Mouse (Mus musculus) megakaryocyte-erythroid progenitor cell, adult 5-6 weeks (primary cell): ENCODE measurements around the gene Cybrd1. TPM values are rescaled to one million over a fixed set of nuclear protein-coding genes. Genes with fewer than 3 reads are reported as not detected.
A peak's percentile ranks its signal among the peaks of the same experiment; 100 is the strongest.

Experiments used
- ATAC-seq: replicated peaks from 2 replicates; pipeline ENCODE4 v1.8.0; 2016; ENCODE audit warnings: mild to moderate bottlenecking, inconsistent platforms; ENCODE audit not compliant: severe bottlenecking, poor library complexity, low FRiP score, low TSS enrichment
- total RNA-seq, 2 experiments: library from RNA; stranded (forward) in 1 of 2; stranded (reverse) in 1 of 2; fragments of 200-1000, 215-1000 nt in 1 of 2; fragments of >200 nt in 1 of 2; fragmentation: Nextera tagmentation in 1 of 2; gene quantifications; 2 replicates each; pipeline ENCODE4 v1.2.3; 2014 to 2017

The Cybrd1 gene
- total RNA-seq (2014; fragmentation: Nextera tagmentation) = 0.42 TPM in 1 of 2 replicates, not detected in the other
- 0.23 and 0.42 TPM in 2 replicates for total RNA-seq (2017)

DNA sequence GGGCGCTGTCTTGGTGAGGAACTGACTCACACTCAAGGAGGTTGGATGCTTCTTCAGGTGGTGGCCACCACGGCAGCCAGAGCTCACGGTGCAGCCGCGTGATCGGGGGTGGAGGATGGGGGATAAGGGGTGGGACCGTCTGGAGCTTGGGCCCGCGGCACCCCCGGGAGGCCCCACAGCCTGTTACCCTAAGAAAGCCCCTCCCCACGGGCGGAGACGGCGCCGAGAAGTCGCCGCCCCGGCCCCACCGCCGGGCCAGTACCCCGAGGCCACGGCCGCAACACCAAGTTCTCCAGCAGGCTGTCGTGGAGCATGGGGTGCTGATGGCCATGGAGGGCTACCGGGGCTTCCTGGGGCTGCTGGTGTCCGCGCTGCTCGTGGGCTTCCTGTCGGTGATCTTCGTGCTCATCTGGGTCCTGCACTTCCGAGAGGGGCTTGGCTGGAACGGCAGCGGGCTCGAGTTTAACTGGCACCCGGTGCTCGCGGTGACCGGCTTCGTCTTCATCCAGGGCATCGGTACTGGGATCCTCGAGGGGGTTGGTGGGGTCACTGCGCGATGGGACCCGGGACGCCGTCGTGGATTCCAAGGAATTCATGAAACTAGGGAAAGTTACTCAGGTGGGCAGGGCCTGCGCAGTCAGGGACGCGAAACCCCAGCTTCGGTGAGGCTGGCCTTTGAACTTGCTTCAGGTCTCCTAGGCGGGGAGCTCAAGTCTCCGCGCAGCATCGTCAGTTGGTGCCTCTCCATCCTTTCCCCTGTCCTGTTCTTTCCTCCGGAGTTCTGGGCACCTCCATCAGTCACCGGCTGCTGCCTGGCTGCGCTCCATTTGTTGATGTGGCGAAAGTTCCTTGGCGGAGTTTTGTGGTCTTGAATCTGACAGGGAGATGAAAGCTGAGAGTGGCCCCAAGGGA is at the start of gene Cybrd1:
Gene Cybrd1 (plus strand): TSS at position 127 of the 912 bp plus-strand sequence.
- ATAC-seq = peak; percentile 70

DNA sequence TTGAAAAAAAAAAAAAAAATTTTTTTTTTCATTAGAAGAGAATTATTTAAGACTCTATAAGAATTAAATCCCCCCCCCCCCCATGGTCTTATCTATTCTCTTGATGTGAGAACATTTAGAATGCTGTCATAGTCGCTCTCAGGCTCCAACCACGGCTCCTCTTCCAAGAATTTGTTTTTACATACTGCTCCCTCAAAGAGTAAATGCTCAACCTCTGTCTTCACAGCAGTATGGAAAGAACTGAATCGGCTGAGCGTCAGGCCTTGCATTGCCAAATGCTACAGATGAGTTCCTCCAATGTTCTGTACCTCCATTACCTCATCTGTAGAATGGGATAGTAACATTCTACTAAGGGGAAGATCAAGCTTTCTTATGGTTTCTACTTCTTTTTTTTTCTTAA is 46.1 kb upstream of the Cybrd1 start:
- ATAC-seq = no peak

DNA sequence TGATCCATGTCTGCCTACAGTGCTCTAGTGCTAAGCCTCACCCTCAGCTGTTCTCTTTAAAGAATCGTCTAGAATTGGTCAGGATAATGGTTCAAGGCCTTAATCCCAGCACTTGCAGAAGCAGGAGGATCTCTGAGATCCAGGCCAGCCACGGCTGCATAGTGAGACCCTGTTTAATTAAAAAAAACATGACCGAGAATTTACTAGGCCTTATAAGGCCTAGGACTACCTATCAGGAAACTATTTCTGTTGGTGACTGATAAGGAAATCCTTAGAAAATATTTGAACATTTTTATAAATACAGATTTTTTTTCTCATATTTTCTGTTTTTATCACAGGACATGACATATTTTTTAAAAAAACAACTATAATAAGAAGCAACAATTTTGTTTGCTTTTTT is 44.4 kb upstream of the Cybrd1 start:
- no peak for ATAC-seq

DNA sequence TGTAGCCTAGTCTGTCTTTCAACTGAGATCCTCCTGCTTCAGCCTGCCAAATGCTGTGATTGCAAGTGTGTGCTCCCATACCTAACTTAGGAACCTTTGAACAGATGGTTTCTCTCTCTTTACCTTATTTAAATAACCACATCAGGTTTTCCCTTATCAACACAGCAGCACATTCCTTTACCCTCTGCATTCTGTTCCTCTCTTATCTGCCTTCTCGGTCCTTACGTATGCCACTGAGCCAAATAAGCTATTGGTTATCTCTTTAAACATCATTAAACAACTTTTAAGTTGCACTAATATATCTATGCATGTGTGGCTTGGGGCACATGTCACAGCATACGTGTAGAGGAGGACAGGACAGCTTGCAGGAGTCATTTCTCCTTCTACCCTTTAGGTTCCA is 43.9 kb upstream of the Cybrd1 start:
- ATAC-seq = peak; percentile 99

DNA sequence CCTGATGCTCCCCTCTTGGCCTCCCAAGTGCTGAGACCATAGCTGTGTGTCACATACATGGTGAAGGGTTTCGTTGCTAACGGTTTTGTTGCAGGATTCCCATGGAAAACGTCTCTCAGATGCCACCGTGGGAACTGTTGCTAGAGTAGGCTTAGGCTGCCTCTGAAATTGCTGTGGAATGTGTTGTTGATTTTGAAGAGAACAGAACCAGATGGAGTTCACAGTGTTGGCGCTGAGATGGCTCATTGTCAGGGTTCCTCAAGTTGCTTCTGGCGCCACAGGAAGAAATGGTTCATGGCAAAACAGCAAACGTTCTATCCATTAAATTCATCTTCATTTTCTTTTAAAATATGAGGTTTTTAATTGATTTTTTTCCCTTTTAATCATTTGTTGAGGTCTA is 35.3 kb upstream of the Cybrd1 start:
- ATAC-seq = no peak

DNA sequence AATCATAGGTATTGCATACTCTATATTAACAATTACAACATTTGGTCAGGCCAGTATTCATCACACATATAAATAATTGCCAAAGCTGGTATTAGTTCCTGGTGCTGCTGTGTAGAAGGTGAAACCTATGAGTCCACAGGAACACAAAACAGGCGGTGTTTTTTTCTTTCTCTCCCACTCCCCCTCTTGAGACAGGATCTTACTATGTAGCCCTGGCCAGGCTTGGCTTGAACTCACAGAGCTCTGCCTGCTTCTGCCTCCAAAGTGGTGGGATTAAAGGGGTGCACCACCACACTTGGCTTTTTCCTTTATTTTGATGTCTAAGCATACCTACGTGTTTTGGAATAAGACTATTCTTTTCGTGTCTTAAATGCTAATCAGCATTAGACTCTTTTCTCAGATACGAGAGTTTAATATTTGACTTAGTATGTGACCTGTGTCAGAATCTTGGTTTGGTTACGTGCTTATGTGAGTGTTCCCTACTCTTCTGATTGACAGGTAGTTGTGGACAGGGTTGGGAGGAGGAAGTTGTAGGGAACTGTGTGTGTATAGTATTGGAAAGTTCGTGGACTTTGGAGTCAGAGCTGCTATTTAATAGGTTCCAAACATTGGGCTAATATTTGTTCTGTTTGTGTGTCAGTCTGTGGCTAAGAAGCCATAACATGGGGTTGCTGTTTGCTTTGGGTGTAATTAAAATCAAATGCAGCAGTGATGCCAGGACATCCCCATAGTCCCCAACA is 34.1 kb upstream of the Cybrd1 start:
- no peak for ATAC-seq

DNA sequence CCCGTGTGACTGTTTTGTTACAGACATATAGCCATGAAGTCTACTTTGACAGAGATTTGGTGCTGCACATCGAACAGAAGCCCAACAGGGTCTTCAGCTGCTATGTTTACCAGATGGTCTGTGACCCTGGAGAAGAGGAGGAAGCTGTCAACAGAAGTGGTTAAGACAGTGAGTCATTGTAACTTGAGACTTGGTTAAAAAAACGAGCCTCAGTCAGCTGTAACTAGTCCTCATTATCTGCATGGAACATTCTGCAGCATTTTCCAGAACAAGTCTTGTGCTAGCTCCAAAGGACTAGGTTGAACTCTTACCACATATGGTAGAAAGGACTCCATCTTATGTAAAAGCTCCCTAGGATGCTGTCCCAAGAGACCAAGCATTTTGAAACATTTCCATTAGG is 28.0 kb upstream of the Cybrd1 start:
- ATAC-seq = no peak

DNA sequence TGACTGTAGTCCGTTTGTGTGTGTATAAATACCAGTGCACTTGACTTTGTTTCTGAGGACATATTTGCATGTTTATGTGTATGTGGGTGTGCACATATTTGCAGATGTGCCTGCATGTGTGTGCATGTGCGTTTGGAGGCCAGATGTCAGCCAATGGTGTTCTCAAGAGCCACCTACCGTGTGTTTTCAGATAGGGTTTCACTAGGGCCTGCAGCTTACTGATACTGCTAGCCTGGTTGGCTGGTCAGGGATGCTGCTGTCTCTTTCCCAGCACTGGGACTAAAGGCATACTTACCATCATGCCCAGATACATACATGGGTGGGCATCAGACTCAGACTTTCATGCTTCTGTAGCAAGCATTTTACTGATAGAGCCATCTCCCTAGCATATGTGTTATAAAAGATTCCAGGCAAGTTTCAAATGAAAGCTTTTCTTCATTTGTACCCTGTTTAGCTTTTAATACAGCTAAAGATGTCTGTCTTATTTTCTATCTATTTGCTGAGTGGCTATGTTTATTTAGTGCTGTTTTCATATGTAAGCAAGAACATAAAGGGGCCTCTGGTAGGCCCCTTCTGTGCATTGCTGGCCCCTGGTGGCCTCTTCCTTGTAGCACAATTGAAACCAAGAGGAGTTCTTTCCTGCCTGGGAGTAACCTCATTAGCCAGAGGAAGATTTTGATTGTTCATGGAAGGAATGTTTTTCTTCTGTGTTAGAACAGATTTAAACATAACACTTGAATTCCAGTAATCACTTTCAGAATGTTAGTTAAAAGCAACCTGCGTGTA is 26.9 kb upstream of the Cybrd1 start:
- peak; percentile 91 for ATAC-seq

DNA sequence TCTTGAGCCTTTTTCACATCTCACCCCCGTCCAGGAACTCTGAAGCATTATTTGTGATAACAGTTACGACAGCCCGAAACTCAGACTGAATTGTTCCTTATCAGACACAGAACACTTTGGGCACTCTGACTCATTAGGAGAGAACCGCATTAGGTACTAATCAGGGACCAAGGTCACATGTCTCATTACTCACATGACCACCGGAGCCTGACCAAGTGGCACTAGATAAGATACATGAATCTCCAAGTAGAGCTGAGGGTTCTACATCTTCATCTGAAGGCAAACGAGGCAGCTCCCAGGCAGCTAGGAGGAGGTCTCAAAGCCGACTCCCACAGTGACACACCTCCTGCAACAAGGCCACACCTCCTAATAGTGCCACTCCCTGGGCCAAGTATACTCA is 21.6 kb upstream of the Cybrd1 start:
- ATAC-seq = peak; percentile 95

DNA sequence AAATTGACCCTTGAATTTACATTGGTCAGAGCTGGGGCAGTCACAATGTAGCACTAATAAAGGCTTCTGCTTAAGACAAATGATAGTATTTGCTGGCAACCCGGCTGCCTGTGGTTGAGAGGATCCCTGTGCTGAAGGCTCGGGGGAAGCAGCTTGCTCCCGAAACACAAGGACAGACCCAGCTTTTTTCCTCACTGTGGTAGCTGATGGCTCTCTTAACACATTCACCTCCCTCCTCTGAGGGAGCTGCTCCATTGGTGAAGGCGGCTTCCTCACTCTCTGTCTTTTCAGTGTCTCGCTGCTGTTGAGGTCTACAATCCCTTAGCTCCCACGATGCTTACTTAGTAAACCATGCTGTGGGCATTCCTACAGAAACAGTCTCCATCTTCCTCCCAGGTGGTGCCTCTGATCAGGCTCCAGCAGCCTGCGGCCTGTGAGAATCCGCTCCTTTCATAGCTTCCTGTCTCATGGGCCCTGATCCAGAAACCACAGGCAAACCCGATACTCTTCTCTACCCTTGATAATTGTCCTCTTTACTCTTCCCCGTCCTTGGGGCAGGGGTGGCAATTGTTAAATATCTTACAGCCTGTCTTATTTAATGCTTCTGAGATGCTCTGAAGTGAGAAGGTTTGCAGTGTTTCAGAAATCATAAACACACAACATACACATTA is 15.0 kb upstream of the Cybrd1 start:
- ATAC-seq = 0 out of 2 replicates have a peak, but pooled peaks have one; percentile 13

DNA sequence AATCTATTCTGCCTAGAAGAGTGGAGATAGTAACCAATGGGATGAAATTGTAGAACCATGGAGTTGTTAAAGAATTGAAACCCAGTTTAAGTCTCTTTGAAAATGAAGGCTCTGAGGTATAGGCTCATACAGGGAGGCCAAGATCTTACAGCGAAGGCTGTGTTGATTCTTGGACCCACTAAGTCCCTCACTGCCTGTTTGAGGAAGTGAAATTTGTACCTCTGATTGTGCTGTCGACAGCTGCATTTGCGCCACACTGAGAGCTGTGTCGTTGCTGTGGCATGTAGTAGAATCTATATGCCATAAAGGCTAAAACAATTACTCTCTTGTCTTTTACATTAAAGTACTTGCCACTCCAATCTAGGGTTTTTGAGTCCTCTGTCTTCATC is 14.4 kb upstream of the Cybrd1 start:
- ATAC-seq = no peak

DNA sequence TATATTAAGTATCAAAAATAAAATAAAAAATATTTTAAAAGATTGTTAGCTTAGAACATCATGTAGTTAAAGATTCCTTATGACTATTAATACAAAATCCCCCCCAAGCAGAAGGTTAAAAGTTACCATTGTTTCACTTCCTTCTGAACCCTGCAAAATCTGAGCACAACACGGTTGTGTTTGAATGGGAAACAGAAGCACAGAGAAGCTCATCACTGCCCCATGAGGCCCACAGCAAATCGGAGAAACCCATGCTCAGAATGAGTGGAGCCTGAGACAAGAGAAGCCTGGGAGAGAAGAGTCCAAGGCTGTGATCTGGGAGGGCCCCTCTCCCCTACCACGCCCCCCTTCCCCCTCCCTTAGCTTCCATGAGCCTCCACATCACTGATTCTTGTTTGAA is 13.0 kb upstream of the Cybrd1 start:
- no peak for ATAC-seq

DNA sequence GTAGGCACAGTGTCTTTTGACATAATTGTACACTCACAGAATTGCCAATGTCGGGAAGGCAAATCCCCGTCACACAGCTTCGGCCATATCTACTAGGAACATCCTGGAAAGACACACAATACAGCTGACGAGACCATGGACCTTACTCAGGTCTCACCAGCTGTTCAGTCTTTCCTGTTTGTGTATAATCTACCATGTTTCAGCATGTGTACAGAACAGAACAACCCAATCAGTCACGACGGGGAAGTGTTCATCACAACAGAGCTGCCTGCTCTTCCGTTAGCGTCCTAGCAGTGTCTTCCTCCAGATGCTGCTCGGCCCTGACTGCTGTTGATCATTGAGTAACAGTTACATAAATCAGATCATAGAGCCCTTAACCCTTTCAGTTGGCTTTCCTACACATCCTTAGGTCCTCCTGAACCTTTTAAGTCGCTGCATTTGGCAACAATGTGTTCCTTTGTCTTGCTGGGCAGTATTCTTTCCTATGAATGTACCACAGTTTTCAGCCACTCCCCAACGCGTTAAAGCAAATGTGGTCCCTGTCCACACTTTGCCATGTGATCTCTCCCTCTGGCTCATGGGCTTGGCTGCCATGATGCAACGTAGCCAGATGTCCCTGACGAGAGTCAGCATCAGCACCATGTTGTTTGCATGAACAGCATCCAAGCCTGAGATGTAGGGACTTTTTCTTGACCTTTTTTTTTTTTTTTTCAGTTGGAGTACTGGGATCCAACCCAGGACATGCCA is 12.1 kb upstream of the Cybrd1 start:
- ATAC-seq = no peak

DNA sequence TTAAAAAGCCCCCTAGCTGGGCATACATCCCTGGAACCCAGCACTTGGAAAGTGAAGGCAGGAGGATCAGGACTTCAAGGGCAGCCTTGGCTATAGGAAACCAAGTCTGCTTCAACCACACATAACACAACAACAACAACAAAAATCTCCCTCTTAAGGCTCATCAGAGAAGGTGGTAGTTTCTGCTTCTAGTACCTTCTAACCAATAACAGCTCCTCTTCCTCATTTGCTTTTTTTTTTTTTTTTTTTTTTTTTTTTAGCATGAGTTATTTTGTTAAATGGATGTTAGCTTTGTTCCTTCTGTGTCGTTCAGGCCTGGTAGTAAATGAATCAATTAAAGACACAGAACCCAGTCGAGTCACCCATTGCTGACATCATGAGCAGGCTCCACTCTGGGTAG is 10.5 kb upstream of the Cybrd1 start:
- no peak for ATAC-seq

DNA sequence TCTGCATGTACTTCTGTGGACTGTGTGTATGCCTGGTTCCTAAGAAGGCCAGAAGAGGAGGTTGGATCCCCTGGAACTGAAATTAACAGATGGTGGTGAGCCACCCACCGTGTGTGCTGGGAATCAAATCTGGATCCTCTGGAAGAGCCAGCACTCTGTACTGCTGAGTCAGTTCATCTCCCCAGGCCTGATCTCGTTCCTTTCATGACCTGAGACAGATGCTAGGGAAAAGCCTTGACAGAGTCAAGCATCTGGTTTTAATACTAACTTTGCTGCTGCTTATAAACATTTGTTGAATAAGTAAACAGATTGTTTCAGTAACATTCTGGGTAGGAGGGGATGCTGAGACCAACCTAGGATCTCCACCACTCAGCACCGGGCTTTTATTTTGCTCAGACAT is 9.2 kb upstream of the Cybrd1 start:
- no peak for ATAC-seq

DNA sequence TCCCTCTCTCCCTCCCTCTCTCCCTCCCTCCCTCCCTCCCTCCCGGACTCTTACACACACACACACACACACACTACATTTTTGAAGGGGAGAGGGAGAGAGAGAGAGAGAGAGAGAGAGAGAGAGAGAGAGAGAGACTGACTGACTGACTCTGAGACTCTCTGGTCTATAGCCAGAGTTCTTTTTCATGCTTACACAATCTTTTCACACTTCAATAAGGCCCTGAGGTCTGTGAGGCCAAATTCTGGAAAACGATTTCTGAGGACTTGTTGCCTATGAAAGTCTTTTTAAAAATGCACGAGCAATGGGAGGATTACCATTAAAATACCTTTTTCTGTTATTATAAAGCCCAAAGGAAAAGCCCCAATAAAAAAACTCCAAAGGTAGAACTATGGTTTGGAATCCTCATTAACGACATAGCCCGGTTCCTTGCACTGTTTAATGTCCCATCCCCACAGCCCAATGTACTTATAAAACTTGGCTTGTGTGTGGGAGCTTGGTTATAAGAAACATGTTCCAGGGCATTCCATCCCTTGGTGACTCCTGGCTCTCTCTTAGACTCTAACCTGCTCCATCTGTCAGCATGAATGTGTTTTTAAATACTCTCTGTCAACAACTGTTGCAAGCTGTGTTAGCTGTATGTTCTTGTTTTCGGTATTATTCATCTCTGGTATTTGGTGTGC is 4.1 kb upstream of the Cybrd1 start:
- no peak for ATAC-seq

DNA sequence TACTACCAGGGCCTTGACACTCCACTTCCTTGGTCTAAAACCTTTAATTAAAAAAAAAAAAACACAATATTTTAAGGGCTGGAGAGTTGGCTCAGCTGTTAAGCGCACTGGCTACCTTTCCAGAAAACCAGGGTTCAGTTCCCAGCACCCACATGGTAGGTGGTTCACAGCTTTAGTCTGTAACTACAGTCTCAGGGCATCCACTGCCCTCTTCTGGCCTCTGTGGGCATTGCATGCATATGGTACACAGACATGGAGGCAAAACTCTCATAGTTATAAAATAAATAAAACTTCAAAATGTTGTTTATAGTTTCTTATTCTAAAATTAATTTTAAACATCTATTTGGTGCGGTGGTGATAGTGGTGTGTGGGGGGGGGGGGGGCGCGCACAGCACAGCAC is 1.6 kb upstream of the Cybrd1 start:
- ATAC-seq = no peak

DNA sequence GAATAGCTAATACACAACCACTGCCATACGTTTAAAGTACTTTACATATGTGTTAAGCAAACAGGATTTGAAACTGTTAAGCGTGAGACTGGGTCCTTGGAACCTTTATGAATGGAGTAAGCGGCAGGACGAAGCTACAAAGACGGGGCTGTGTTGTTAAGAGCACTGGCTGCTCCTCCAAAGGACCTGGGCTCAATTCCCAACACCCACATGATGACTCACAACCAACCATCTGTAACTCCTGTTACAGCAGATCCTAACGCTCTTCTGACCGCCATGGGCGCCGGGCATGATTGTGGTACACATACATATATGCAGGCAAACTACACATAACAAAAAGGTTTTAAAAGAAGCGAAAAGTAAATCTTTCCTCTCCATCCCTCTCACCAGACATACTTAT is 3.1 kb downstream of the Cybrd1 start:
- ATAC-seq = no peak
